Mouse (Mus musculus): ENCODE results near the gene Nbeal1. TPM values are rescaled to one million over a fixed set of nuclear protein-coding genes. Genes with fewer than 3 reads are reported as not detected.
A peak's percentile ranks its signal among the peaks of the same experiment; 100 is the strongest.

Nbeal1 gene
- polyA plus RNA-seq, 1 experiment from 2014 or later: 5.0 TPM

GRCm38 (mm10) chr1:60188454-60188853, 8.1 kb downstream of the Nbeal1 start:
- Histone ChIP-seq H3K27me3 (ENCODE audit: control insufficient read depth, insufficient read depth, low read length) (no peaks in the 10 kb centered on the region), H3K4me1 (replicated peaks; ENCODE audit: control insufficient read depth, insufficient read depth) (no peaks in the 10 kb centered on the region), H3K4me2 (replicated peaks; ENCODE audit: low read depth) (no peak overlapping the region), H3K36me3 (ENCODE audit: control insufficient read depth, insufficient read depth, low read length) (no peaks in the 10 kb centered on the region), H3K4me3 (ENCODE audit: low read depth, low read length) (no peak overlapping the region), H3K9me3 (ENCODE audit: control insufficient read depth, low read length) (no peaks in the 10 kb centered on the region), H3K27ac (replicated peaks) (no peak overlapping the region), H3K9ac (ENCODE audit: low read length) (no peak overlapping the region)
- ATAC-seq (ENCODE audit: low FRiP score, low TSS enrichment) (no peak), DNase-seq (ENCODE audit: low spot score) (no peak)
- TF ChIP-seq CTCF (IDR thresholded peaks at IDR 0.05; ENCODE audit: low read depth): no peak
- TF ChIP-seq EP300 (optimal IDR thresholded peaks at IDR 0.05): no peak

GRCm38 (mm10) chr1:60196813-60197212, 16.4 kb downstream of the Nbeal1 start:
- 74% methylated on average over 3 of the region's 3 CpGs for WGBS
- Histone ChIP-seq H3K27ac (replicated peaks) (no peak overlapping the region), H3K36me3 (ENCODE audit: control insufficient read depth, insufficient read depth, low read length) (peaks cover 2% of the 10 kb centered on the region; the same call in 1 of the 2 replicates), H3K4me3 (ENCODE audit: low read depth, low read length) (no peak overlapping the region), H3K4me1 (replicated peaks; ENCODE audit: control insufficient read depth, insufficient read depth) (no peaks in the 10 kb centered on the region), H3K9ac (ENCODE audit: low read length) (no peak overlapping the region), H3K4me2 (replicated peaks; ENCODE audit: low read depth) (no peak overlapping the region), H3K9me3 (ENCODE audit: control insufficient read depth, low read length) (no peaks in the 10 kb centered on the region), H3K27me3 (ENCODE audit: control insufficient read depth, insufficient read depth, low read length) (no peaks in the 10 kb centered on the region)
- peak; percentile 59 for TF ChIP-seq CTCF (IDR thresholded peaks at IDR 0.05; ENCODE audit: low read depth)
- TF ChIP-seq EP300 (optimal IDR thresholded peaks at IDR 0.05): no peak
- ATAC-seq (ENCODE audit: low FRiP score, low TSS enrichment) (no peak), DNase-seq (ENCODE audit: low spot score) (no peak)

GRCm38 (mm10) chr1:60199006-60199405, 18.6 kb downstream of the Nbeal1 start:
- Histone ChIP-seq H3K4me2 (replicated peaks; ENCODE audit: low read depth) (no peak overlapping the region), H3K4me3 (ENCODE audit: low read depth, low read length) (no peak overlapping the region), H3K9ac (ENCODE audit: low read length) (no peak overlapping the region), H3K9me3 (ENCODE audit: control insufficient read depth, low read length) (no peaks in the 10 kb centered on the region), H3K4me1 (replicated peaks; ENCODE audit: control insufficient read depth, insufficient read depth) (no peaks in the 10 kb centered on the region), H3K36me3 (ENCODE audit: control insufficient read depth, insufficient read depth, low read length) (peaks cover 5% of the 10 kb centered on the region; the same call in 1 of the 2 replicates), H3K27ac (replicated peaks) (no peak overlapping the region), H3K27me3 (ENCODE audit: control insufficient read depth, insufficient read depth, low read length) (no peaks in the 10 kb centered on the region)
- 76% methylated on average over 4 of the region's 4 CpGs for WGBS
- no peak for ATAC-seq (ENCODE audit: low FRiP score, low TSS enrichment)
- DNase-seq (ENCODE audit: low spot score): no peak
- TF ChIP-seq EP300 (optimal IDR thresholded peaks at IDR 0.05): no peak
- no peak for TF ChIP-seq CTCF (IDR thresholded peaks at IDR 0.05; ENCODE audit: low read depth)

DNA sequence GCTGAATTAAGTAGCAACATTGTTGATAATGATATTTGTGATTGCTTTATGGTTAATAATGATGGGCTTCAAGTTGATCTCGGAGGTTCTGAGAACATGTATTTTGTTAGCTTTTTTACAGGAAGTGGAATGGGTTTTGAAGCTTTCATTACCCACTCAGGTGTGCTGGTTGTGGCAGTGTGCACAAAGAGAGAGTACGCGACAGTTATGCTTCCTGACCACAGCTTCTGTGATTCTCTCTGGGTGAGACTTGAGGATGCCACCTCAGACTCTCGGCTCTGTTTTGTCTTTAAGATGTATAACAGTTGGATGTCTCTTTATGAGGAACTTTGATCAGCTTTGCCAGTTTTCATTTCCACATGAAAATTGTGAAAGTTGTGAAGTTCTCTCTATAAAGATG, 55.9 kb downstream of the Nbeal1 start:
- Histone ChIP-seq H3K9me3 (ENCODE audit: control insufficient read depth, low read length) (no peaks in the 10 kb centered on the region), H3K36me3 (ENCODE audit: control insufficient read depth, insufficient read depth, low read length) (peaks cover 4% of the 10 kb centered on the region; the same call in 1 of the 2 replicates), H3K4me3 (ENCODE audit: low read depth, low read length) (no peak overlapping the region), H3K4me1 (replicated peaks; ENCODE audit: control insufficient read depth, insufficient read depth) (no peaks in the 10 kb centered on the region), H3K27me3 (ENCODE audit: control insufficient read depth, insufficient read depth, low read length) (no peaks in the 10 kb centered on the region), H3K9ac (ENCODE audit: low read length) (no peak overlapping the region), H3K27ac (replicated peaks) (no peak overlapping the region), H3K4me2 (replicated peaks; ENCODE audit: low read depth) (no peak overlapping the region)
- TF ChIP-seq EP300 (optimal IDR thresholded peaks at IDR 0.05): no peak
- no peak for ATAC-seq (ENCODE audit: low FRiP score, low TSS enrichment)
- no peak for DNase-seq (ENCODE audit: low spot score)
- WGBS: 95% methylated on average over 4 of the region's 4 CpGs

- no peak for DNase-seq (ENCODE audit: low spot score)
- ATAC-seq (ENCODE audit: low FRiP score, low TSS enrichment): no peak
- H3K27ac ChIP-seq (replicated peaks): no peak overlapping the region
- H3K4me2 ChIP-seq (replicated peaks; ENCODE audit: low read depth): no peak overlapping the region
- peaks cover 8% of the 10 kb centered on the region; the same call in 1 of the 2 replicates for H3K36me3 ChIP-seq (ENCODE audit: control insufficient read depth, insufficient read depth, low read length)
- TF ChIP-seq CTCF (IDR thresholded peaks at IDR 0.05; ENCODE audit: low read depth) (no peak), EP300 (optimal IDR thresholded peaks at IDR 0.05) (no peak)
- H3K4me3 ChIP-seq (ENCODE audit: low read depth, low read length): no peak overlapping the region
- no peaks in the 10 kb centered on the region for H3K9me3 ChIP-seq (ENCODE audit: control insufficient read depth, low read length)
- H3K4me1 ChIP-seq (replicated peaks; ENCODE audit: control insufficient read depth, insufficient read depth): no peaks in the 10 kb centered on the region
- H3K9ac ChIP-seq (ENCODE audit: low read length): no peak overlapping the region
- no peaks in the 10 kb centered on the region for H3K27me3 ChIP-seq (ENCODE audit: control insufficient read depth, insufficient read depth, low read length)
Measured at GRCm38 (mm10) chr1:60240430-60240829, 60.0 kb downstream of the Nbeal1 start.

DNA sequence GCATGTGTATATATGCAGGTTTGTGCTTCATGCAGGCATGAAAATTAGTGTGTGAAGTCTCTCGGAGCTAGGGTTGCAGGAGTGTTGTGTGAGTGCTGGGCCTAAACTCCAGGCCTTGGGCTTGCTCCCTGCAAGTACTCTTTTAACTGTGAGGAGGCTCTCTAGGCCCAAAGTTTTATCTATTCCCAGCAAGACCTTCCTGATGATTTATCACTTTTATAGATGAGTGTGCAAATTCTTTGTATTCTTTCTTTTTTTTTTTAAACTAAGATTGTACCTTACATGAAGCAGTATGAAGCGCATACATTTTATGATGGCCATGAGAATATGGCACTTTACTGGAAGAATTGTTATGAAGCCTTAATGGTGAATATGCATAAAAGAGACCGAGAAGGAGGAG, 87.7 kb downstream of the Nbeal1 start:
- Histone ChIP-seq H3K9me3 (ENCODE audit: control insufficient read depth, low read length) (no peaks in the 10 kb centered on the region), H3K27ac (replicated peaks) (no peak overlapping the region), H3K4me1 (replicated peaks; ENCODE audit: control insufficient read depth, insufficient read depth) (no peaks in the 10 kb centered on the region), H3K27me3 (ENCODE audit: control insufficient read depth, insufficient read depth, low read length) (no peaks in the 10 kb centered on the region), H3K4me3 (ENCODE audit: low read depth, low read length) (no peak overlapping the region), H3K9ac (ENCODE audit: low read length) (no peak overlapping the region), H3K4me2 (replicated peaks; ENCODE audit: low read depth) (no peak overlapping the region), H3K36me3 (ENCODE audit: control insufficient read depth, insufficient read depth, low read length) (peaks cover 3% of the 10 kb centered on the region)
- WGBS: 88% methylated on average over 3 of the region's 3 CpGs
- TF ChIP-seq EP300 (optimal IDR thresholded peaks at IDR 0.05) (no peak), CTCF (IDR thresholded peaks at IDR 0.05; ENCODE audit: low read depth) (no peak)
- ATAC-seq (ENCODE audit: low FRiP score, low TSS enrichment): no peak
- no peak for DNase-seq (ENCODE audit: low spot score)
